Comparison of ENCODE assay signal across 17 mouse cellular contexts in the genomic region with DNA sequence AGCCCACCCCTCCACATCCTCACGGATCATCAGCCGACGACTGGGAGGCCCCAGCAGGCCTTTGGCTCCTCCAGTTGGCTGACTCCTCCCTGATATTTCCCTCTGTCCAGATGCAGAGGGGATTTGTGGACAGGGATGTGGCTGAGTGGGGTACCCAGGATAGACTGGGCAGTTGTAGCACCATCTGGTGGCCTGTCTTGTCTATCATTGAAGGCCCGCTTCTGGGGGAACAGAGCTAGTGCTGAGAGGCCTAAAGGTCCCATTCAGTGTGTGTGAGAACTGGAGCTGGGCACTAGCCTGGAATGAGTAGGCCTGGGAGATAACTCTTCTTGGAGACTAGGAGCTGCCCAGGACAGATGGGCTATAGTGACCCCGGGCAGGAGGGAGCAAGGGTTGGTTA. TPM values are rescaled to one million over a fixed set of nuclear protein-coding genes. Genes with fewer than 3 reads are reported as not detected.
DNase-seq lines count a peak whose midpoint lies in the region; ATAC-seq and TF ChIP-seq lines count a peak whose summit lies in the region.
"Had no signal": no experiment of that assay in that cellular context is flagged by ENCODE, and none has a peak within 500 bp of the region (broad histone marks: within the 10 kb centered on the region; RNA-seq: fewer than 3 reads in every experiment).

No protein-coding gene starts in this region.

- 44% methylated on average over 5 of the region's 5 CpGs for WGBS in kidney, embryonic 15.5 days
- WGBS in midbrain, embryonic 14.5 days = 48% methylated on average over 5 of the region's 5 CpGs
- 54% methylated on average over 5 of the region's 5 CpGs for WGBS in midbrain, embryonic 16.5 days
- WGBS in embryonic facial prominence, embryonic 10.5 days = 63% methylated on average over 5 of the region's 5 CpGs

- H3K4me2 ChIP-seq in kidney, embryonic 15.5 days = no peak overlapping the region
- no peak overlapping the region for H3K4me2 ChIP-seq in midbrain, embryonic 14.5 days (ENCODE audit: low read length)
- H3K4me2 ChIP-seq in midbrain, embryonic 16.5 days (ENCODE audit: low read length) = no peak overlapping the region
- H3K4me2 ChIP-seq: embryonic facial prominence, embryonic 12.5 days; lung, embryonic 15.5 days; midbrain, embryonic 12.5 days; neural tube, embryonic 13.5 days had no signal

- DNase-seq in gastrocnemius, adult 2 months = no peak
- DNase-seq in gastrocnemius, postnatal 14 days = no peak
- DNase-seq in kidney, postnatal 25 days = peak; percentile 24 to 51
- peak; percentile 19 for DNase-seq in midbrain, embryonic 14.5 days
- no peak for DNase-seq in embryonic facial prominence, embryonic 10.5 days (ENCODE audit: low spot score)
- DNase-seq: cerebellum, adult 18-20 months; gastrocnemius, postnatal 25 days; right cerebral cortex, postnatal 14 days; thymus, postnatal 14 days had no signal

- peaks cover 28% of the 10 kb centered on the region for H3K27me3 ChIP-seq in kidney, embryonic 15.5 days
- H3K27me3 ChIP-seq in midbrain, embryonic 14.5 days (ENCODE audit: control insufficient read depth, insufficient read depth, low read length) = no peaks in the 10 kb centered on the region; the same call in none of the 2 replicates
- H3K27me3 ChIP-seq in midbrain, embryonic 16.5 days (ENCODE audit: control insufficient read depth, insufficient read depth, low read depth, low read length) = no peaks in the 10 kb centered on the region; the same call in none of the 2 replicates
- peaks cover 46% of the 10 kb centered on the region for H3K27me3 ChIP-seq in embryonic facial prominence, embryonic 10.5 days (replicated peaks; ENCODE audit: low read depth, poor library complexity, severe bottlenecking)

- H3K36me3 ChIP-seq in kidney, embryonic 15.5 days = peaks cover 33% of the 10 kb centered on the region
- peaks cover 23% of the 10 kb centered on the region for H3K36me3 ChIP-seq in midbrain, embryonic 14.5 days (ENCODE audit: control insufficient read depth, insufficient read depth, low read length)
- peaks cover 14% of the 10 kb centered on the region for H3K36me3 ChIP-seq in midbrain, embryonic 16.5 days (ENCODE audit: control insufficient read depth, insufficient read depth, low read length)
- H3K36me3 ChIP-seq in embryonic facial prominence, embryonic 10.5 days (replicated peaks) = peaks cover 43% of the 10 kb centered on the region

- no peak overlapping the region for H3K9ac ChIP-seq in kidney, embryonic 15.5 days
- H3K9ac ChIP-seq in midbrain, embryonic 14.5 days (replicated peaks; ENCODE audit: low read length) = no peak overlapping the region
- H3K9ac ChIP-seq in midbrain, embryonic 16.5 days (ENCODE audit: low read depth, low read length) = no peak overlapping the region
- H3K9ac ChIP-seq: embryonic facial prominence, embryonic 12.5 days; lung, embryonic 15.5 days; midbrain, embryonic 12.5 days; neural tube, embryonic 13.5 days had no signal

- no peaks in the 10 kb centered on the region for H3K9me3 ChIP-seq in kidney, embryonic 15.5 days (replicated peaks)
- H3K9me3 ChIP-seq in midbrain, embryonic 14.5 days (ENCODE audit: control insufficient read depth, low read length) = no peaks in the 10 kb centered on the region
- H3K9me3 ChIP-seq in midbrain, embryonic 16.5 days (replicated peaks; ENCODE audit: control insufficient read depth, low read length, poor library complexity, severe bottlenecking) = no peaks in the 10 kb centered on the region
- H3K9me3 ChIP-seq in embryonic facial prominence, embryonic 10.5 days = no peaks in the 10 kb centered on the region
- H3K9me3 ChIP-seq: embryonic facial prominence, embryonic 12.5 days; lung, embryonic 15.5 days; midbrain, embryonic 12.5 days; neural tube, embryonic 13.5 days had no signal

- H3K4me1 ChIP-seq in kidney, embryonic 15.5 days = peaks cover 35% of the 10 kb centered on the region
- H3K4me1 ChIP-seq in midbrain, embryonic 14.5 days (ENCODE audit: control insufficient read depth, insufficient read depth, low read length) = peaks cover 19% of the 10 kb centered on the region
- peaks cover 19% of the 10 kb centered on the region for H3K4me1 ChIP-seq in midbrain, embryonic 16.5 days (ENCODE audit: control insufficient read depth, insufficient read depth, low read length)
- H3K4me1 ChIP-seq in embryonic facial prominence, embryonic 10.5 days = peaks cover 30% of the 10 kb centered on the region

- ATAC-seq in kidney, embryonic 15.5 days (replicated peaks; ENCODE audit: low FRiP score) = no peak
- ATAC-seq in midbrain, embryonic 14.5 days (ENCODE audit: low FRiP score, low TSS enrichment) = no peak
- no peak for ATAC-seq in midbrain, embryonic 16.5 days
- ATAC-seq: CD4-positive, CD25-positive, alpha-beta regulatory T cell, adult 4 months; forebrain, embryonic 14.5 days had no signal

- peak; percentile 18; the same call in 1 of the 2 replicates for TF ChIP-seq CTCF in gastrocnemius, adult 2 months (IDR thresholded peaks at IDR 0.05)

- H3K4me3 ChIP-seq in gastrocnemius, adult 2 months = no peak overlapping the region
- H3K4me3 ChIP-seq in kidney, embryonic 15.5 days (replicated peaks) = no peak overlapping the region
- H3K4me3 ChIP-seq in midbrain, embryonic 14.5 days (replicated peaks; ENCODE audit: low read depth, low read length) = no peak overlapping the region
- H3K4me3 ChIP-seq in midbrain, embryonic 16.5 days (ENCODE audit: low read depth, low read length) = no peak overlapping the region
- no peak overlapping the region for H3K4me3 ChIP-seq in embryonic facial prominence, embryonic 10.5 days
- H3K4me3 ChIP-seq: embryonic facial prominence, embryonic 12.5 days; lung, embryonic 15.5 days; midbrain, embryonic 12.5 days; neural tube, embryonic 13.5 days had no signal

- no peak overlapping the region for H3K27ac ChIP-seq in gastrocnemius, adult 2 months
- H3K27ac ChIP-seq in kidney, embryonic 15.5 days = no peak overlapping the region
- H3K27ac ChIP-seq in midbrain, embryonic 14.5 days (replicated peaks; ENCODE audit: low read depth, low read length) = no peak overlapping the region
- no peak overlapping the region for H3K27ac ChIP-seq in midbrain, embryonic 16.5 days (ENCODE audit: low read length)
- H3K27ac ChIP-seq in embryonic facial prominence, embryonic 10.5 days (replicated peaks) = no peak overlapping the region
- H3K27ac ChIP-seq: embryonic facial prominence, embryonic 12.5 days; lung, embryonic 15.5 days; midbrain, embryonic 12.5 days; neural tube, embryonic 13.5 days had no signal

- intact Hi-C loops in gastrocnemius, adult 2 months (cut with DNase I) = no loop called here
- intact Hi-C loops in gastrocnemius, postnatal 14 days (cut with DNase I; ENCODE audit: low total_unique reads) = no loop called here

RNA-seq across cellular contexts. Expression of gene Spata2l, which starts 4.3 kb away (rescaled TPM):
- 1 to 10 TPM; 1.5 to 2.3 TPM for total RNA-seq in gastrocnemius, adult 2 months (2021)
- 1 to 10 TPM in 1 of 2 experiments, under 1 TPM in 1; 0.86 to 1.4 TPM for total RNA-seq in gastrocnemius, postnatal 14 days (2021)
- polyA plus RNA-seq in kidney, embryonic 15.5 days (2015; fragmentation: Nextera tagmentation; extraction: Ambion mirVana) = 5.3 and 5.7 TPM in 2 replicates
- polyA plus RNA-seq in midbrain, embryonic 14.5 days (2014; fragmentation: Nextera tagmentation; extraction: Ambion mirVana) = 4.4 and 5.1 TPM in 2 replicates
- polyA plus RNA-seq in midbrain, embryonic 16.5 days (2015; fragmentation: Nextera tagmentation; extraction: Ambion mirVana) = 8.2 and 12.1 TPM in 2 replicates
- 1.6 and 3.0 TPM in 2 replicates for polyA plus RNA-seq in embryonic facial prominence, embryonic 10.5 days (2016; fragmentation: Nextera tagmentation; extraction: Ambion mirVana)

RNA-seq across cellular contexts. Expression of gene Cdk10, which starts 7.1 kb away (rescaled TPM):
- 10 to 100 TPM; 13.0 to 15.2 TPM for total RNA-seq in gastrocnemius, adult 2 months (2021)
- total RNA-seq in gastrocnemius, postnatal 14 days (2021) = 10 to 100 TPM; 11.5 to 12.0 TPM
- polyA plus RNA-seq in kidney, embryonic 15.5 days (2015; fragmentation: Nextera tagmentation; extraction: Ambion mirVana) = 33.7 and 34.7 TPM in 2 replicates
- polyA plus RNA-seq in midbrain, embryonic 14.5 days (2014; fragmentation: Nextera tagmentation; extraction: Ambion mirVana) = 53.9 and 62.6 TPM in 2 replicates
- polyA plus RNA-seq in midbrain, embryonic 16.5 days (2015; fragmentation: Nextera tagmentation; extraction: Ambion mirVana) = 53.8 and 54.4 TPM in 2 replicates
- 35.1 and 36.4 TPM in 2 replicates for polyA plus RNA-seq in embryonic facial prominence, embryonic 10.5 days (2016; fragmentation: Nextera tagmentation; extraction: Ambion mirVana)

RNA-seq across cellular contexts. Expression of gene Spata33, which starts 19.1 kb away (rescaled TPM):
- total RNA-seq in gastrocnemius, adult 2 months (2021) = 1 to 10 TPM; 1.2 to 1.8 TPM
- total RNA-seq in gastrocnemius, postnatal 14 days (2021) = 1 to 10 TPM; 1.6 to 1.8 TPM
- polyA plus RNA-seq in kidney, embryonic 15.5 days (2015; fragmentation: Nextera tagmentation; extraction: Ambion mirVana) = 4.2 and 5.5 TPM in 2 replicates
- 5.3 and 6.9 TPM in 2 replicates for polyA plus RNA-seq in midbrain, embryonic 14.5 days (2014; fragmentation: Nextera tagmentation; extraction: Ambion mirVana)
- polyA plus RNA-seq in midbrain, embryonic 16.5 days (2015; fragmentation: Nextera tagmentation; extraction: Ambion mirVana) = 7.0 and 8.5 TPM in 2 replicates
- 5.4 and 5.9 TPM in 2 replicates for polyA plus RNA-seq in embryonic facial prominence, embryonic 10.5 days (2016; fragmentation: Nextera tagmentation; extraction: Ambion mirVana)
- polyA plus RNA-seq: CD4-positive, CD25-positive, alpha-beta regulatory T cell, adult 4 months had no signal

RNA-seq across cellular contexts. Expression of gene Chmp1a, which starts 19.2 kb away (rescaled TPM):
- total RNA-seq in gastrocnemius, adult 2 months (2021) = 10 to 100 TPM; 42.6 to 43.8 TPM
- total RNA-seq in gastrocnemius, postnatal 14 days (2021) = 10 to 100 TPM; 41.6 to 53.3 TPM
- 118 and 126 TPM in 2 replicates for polyA plus RNA-seq in kidney, embryonic 15.5 days (2015; fragmentation: Nextera tagmentation; extraction: Ambion mirVana)
- 175 and 196 TPM in 2 replicates for polyA plus RNA-seq in midbrain, embryonic 14.5 days (2014; fragmentation: Nextera tagmentation; extraction: Ambion mirVana)
- 231 and 232 TPM in 2 replicates for polyA plus RNA-seq in midbrain, embryonic 16.5 days (2015; fragmentation: Nextera tagmentation; extraction: Ambion mirVana)
- polyA plus RNA-seq in embryonic facial prominence, embryonic 10.5 days (2016; fragmentation: Nextera tagmentation; extraction: Ambion mirVana) = 131 and 136 TPM in 2 replicates

RNA-seq across cellular contexts. Expression of gene Zfp276, which starts 22.3 kb away (rescaled TPM):
- 1 to 10 TPM; 5.2 to 8.1 TPM for total RNA-seq in gastrocnemius, adult 2 months (2021)
- 1 to 10 TPM; 5.6 to 6.0 TPM for total RNA-seq in gastrocnemius, postnatal 14 days (2021)
- 21.2 and 22.7 TPM in 2 replicates for polyA plus RNA-seq in kidney, embryonic 15.5 days (2015; fragmentation: Nextera tagmentation; extraction: Ambion mirVana)
- 20.0 and 22.2 TPM in 2 replicates for polyA plus RNA-seq in midbrain, embryonic 14.5 days (2014; fragmentation: Nextera tagmentation; extraction: Ambion mirVana)
- 24.3 and 24.4 TPM in 2 replicates for polyA plus RNA-seq in midbrain, embryonic 16.5 days (2015; fragmentation: Nextera tagmentation; extraction: Ambion mirVana)
- polyA plus RNA-seq in embryonic facial prominence, embryonic 10.5 days (2016; fragmentation: Nextera tagmentation; extraction: Ambion mirVana) = 29.4 and 31.1 TPM in 2 replicates

Comparison
In these comparisons a context has a peak if more than half of its experiments do, and no peak if none do; other contexts are left out.
1. DNase-seq: peak in kidney, postnatal 25 days (2 of 2) and midbrain, embryonic 14.5 days (single experiment); none in gastrocnemius, adult 2 months (single experiment), gastrocnemius, postnatal 14 days (single experiment) and embryonic facial prominence, embryonic 10.5 days (single experiment).